Mouse (Mus musculus): ENCODE measurements around the gene Med27. TPM values are rescaled to one million over a fixed set of nuclear protein-coding genes. Genes with fewer than 3 reads are reported as not detected.

Med27 gene
- total RNA-seq, 2 experiments from 2014 or later = 25.8 to 29.2 TPM

DNA sequence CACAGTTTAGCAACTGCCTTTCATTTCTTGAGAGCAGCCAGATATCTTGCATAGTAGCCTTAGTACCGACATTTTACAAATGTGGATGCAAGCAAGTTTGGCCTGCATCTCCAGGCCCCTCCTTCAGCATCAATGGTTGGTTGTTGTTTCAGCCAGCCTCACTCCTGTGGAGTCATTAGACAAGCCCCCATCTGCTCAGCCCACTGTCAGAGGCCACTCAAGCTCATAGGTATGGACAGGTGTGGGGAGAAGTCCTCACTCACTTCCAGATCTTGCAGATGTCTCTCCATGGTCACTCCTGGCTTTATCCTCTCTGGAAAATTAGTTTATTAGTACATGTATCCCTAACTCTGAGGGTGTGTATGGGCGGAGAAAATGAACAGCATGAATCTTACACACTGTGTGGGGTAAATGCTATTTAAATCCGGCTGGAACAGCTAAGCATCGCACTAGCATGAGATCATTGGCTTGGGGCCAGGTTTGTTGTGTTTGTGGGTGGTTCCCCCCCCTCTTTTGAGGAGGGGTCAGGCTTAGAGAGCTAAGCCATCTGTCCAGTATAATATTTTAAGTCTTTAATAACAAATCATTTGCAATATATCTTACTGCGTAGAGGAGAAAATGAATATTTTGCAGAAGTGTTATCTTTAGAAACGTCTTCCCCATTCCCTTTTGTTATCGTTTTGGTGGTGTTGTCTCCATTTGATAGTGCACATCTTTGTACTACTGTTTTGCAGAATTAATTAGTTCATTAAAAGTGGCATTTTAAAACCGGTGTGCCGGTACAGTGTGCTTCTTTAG is 118.4 kb downstream of the Med27 start:
- no peak for DNase-seq (ENCODE audit: low spot score in 2 of 2)

- no peak for DNase-seq (ENCODE audit: low spot score in 2 of 2)
Observed at GRCm38 (mm10) chr2:29465649-29466137, 119.1 kb downstream of the Med27 start.

- no peak for DNase-seq (ENCODE audit: low spot score in 2 of 2)
Observed at GRCm38 (mm10) chr2:29466396-29466795, 119.8 kb downstream of the Med27 start.

DNA sequence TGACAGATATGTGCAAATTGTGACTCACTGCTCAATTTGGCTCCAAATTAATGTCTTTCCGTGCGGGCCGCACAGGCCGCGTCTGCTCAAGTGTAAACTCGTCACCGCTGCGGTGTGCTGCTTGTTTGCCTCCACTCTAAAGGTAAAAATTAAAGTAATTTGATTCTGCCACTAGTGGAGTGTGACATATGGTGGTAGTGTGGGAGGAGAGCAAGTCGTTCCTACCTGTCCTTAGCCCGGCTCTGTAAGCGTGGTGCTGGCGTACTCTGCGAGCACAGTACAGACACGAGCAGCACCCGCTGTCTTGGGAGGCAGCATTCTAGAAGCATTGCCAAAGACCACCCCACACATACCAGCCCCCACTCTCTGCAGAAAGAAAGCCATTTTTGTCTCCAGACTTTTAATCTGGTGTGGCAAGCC is 121.9 kb downstream of the Med27 start:
- DNase-seq (ENCODE audit: low spot score in 2 of 2) = no peak

DNA sequence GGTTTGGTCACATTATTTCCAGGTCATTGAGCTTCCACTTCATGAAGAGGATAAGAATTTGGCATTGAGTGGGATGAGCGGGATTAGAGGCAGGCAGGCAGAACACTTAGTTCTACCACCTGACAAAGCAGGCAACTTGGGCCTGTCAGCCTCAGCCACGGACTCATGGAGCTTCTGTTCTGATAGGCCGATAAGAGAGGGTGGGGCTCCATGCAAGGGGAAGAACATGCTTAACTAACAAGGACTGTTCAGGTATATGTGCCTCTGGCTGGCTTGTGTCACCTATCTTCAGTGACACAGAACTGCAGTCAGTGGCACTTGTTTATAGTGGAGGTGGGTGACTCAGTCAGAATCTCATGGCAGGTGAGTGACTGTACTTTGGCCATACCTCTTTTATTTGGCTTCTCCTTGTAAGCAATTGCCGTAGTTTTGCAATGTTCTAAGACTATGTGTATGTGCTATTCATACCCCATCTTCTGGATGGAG is 126.4 kb downstream of the Med27 start:
- DNase-seq (ENCODE audit: low spot score in 2 of 2) = no peak

- no peak for DNase-seq (ENCODE audit: low spot score in 2 of 2)
Observed at GRCm38 (mm10) chr2:29473907-29474306, 127.3 kb downstream of the Med27 start.

- no peak for DNase-seq (ENCODE audit: low spot score in 2 of 2)
Observed at GRCm38 (mm10) chr2:29476702-29477101, 130.1 kb downstream of the Med27 start.

DNA sequence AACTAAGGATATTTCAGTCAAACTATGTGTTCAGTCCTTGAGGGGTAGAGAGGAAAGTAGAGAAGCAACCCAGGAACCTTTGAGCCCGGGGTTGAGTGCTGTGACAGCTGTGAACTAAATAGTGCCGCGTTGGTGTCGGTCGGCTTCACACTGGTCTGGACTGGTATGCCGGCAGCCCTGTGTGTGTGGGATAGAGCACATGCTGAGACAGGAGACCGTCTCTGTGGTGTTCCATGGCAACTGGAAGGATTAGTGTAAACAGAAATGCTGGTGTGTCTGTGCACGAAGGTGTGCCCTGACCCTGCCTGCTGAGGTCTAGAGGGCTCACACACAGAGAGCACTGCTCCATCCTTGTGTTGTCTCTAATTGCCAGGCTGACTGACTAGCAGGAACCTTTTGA is 135.2 kb downstream of the Med27 start:
- DNase-seq (ENCODE audit: low spot score in 2 of 2) = no peak

GRCm38 (mm10) chr2:29482979-29483718 is 136.5 kb downstream of the Med27 start:
- no peak for DNase-seq (ENCODE audit: low spot score in 2 of 2)

DNA sequence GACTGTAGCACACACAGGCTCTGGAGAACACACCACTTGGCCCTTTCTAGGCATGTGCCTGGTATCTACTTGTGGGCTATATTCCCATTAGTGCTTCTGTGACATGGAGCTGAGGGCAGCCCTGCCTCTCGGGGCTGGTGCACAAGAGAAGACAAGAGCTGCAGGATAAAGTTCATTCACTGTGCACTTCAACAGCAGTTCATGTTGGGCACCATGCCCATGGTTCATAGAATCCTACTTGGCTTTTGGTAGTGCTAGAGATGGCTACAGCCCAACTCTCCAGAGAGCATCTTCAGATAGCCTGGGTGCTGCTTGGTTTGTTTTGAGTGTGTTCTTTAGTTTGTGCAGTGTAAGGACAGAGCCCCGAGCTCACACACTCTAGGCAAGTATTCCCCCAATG is 138.9 kb downstream of the Med27 start:
- no peak for DNase-seq (ENCODE audit: low spot score in 2 of 2)

GRCm38 (mm10) chr2:29486491-29486890 is 139.9 kb downstream of the Med27 start:
- DNase-seq (ENCODE audit: low spot score in 2 of 2) = no peak

DNA sequence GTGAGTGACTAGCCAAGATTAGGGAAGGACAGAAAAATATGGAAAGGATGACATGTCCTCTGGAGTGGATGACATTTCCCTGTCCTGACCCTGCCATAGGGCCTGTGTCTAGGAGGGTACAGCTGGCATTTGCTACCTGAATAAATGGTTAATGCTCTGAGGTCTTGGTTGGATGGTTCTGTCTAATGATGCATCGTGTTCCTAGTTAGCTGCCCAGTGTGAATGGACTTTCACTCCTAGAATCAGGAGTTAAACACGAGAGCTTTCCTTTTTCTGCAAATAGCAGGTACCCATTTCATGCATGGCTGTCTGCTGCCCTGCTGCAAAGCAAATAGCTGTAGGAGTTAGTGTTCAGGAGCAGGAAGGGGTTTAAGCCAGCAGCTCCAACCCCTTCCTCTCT is 141.0 kb downstream of the Med27 start:
- no peak for DNase-seq (ENCODE audit: low spot score in 2 of 2)

GRCm38 (mm10) chr2:29488379-29489236 is 142.0 kb downstream of the Med27 start:
- DNase-seq (ENCODE audit: low spot score in 2 of 2) = no peak

DNA sequence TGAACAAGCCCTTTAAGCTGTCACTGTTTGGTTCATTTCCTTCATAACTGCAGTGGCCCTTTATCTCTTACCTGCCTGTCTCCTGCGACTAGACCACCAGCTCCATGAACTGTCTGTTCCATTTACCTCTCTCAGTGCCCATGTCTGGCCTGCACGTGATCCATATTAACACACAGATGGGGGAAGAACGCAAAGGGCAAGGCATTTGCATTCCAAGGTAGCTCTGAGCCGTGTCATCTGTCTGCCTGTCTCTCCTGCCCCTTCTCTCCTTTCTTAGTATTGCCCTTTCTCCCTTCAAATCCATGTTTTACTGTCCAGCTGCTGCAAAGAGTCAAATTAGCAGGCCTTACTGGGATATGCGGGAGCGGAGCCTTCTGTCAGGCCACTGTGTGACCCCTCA is 145.0 kb downstream of the Med27 start:
- no peak for DNase-seq (ENCODE audit: low spot score in 2 of 2)

DNA sequence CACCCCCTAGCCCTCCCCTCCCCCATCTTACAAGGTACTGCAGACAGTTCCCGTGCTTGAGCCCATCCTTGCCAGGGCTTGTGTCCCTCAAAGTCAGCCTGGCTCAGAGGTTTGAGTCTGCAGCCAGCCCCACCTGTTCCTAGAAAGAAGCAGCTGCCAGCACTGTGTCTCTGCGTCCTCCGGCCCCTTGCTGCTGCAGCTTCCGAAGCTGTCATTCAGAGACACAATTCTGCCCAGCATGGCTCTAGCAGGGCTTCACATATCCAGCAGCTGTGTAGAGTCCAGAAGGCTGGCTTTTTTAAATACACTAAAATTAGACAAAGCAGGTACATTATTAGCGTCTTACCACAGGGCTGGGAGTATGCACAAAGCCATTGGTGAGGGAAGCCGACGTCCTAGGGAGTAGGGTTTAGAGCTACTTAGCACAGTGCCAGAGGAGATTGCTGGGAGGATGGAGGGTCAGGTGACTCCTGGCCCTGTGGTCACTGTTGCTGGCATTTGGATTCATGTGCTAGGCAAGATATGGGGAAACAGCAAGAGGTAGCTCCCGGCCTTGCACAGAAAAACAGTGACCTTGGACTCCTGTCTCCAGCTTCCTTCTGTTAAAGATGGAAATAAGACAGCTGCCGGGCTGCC is 146.9 kb downstream of the Med27 start:
- DNase-seq (ENCODE audit: low spot score in 2 of 2) = no peak

DNA sequence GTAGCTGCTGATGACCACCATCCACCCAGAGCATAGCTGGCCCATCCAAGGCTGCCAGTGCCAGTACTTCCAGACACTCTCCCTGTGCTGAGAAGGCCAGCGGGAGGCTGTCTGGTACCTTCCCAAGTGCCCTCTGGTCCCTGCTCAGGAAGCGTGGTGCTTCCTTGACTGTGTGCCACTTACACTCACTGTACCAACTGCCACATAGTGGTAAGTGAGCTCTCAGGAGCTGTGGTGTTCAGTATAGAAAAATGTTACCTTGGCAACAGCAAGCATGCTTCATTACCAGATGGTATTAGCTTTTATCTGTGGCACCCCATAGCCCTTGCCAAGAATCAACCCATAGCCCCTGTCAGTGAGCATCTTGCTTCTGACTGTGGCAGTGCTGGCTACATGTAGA is 148.7 kb downstream of the Med27 start:
- DNase-seq (ENCODE audit: low spot score in 2 of 2) = no peak

GRCm38 (mm10) chr2:29500601-29501350 is 154.2 kb downstream of the Med27 start:
- DNase-seq (ENCODE audit: low spot score in 2 of 2) = no peak

DNA sequence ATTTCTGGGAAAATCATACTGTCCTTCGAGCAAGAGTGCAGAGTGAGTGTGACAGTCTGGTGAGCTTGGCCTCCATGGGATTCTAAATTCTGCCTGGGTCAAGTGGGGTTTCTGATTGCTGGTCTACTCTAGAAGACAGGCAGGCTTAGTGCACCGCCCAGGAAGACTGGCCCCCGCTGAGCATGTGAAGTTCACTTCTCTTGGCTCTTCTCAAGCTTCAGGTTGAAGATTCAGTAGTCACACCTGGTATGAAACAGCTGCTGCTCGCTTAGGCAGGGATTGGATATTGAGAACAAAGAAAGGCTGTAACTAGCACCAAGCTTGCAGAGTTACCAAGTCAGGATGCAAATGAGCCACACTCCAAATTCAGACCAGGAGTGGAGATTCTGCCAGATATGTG is 154.8 kb downstream of the Med27 start:
- DNase-seq (ENCODE audit: low spot score in 2 of 2) = no peak

DNA sequence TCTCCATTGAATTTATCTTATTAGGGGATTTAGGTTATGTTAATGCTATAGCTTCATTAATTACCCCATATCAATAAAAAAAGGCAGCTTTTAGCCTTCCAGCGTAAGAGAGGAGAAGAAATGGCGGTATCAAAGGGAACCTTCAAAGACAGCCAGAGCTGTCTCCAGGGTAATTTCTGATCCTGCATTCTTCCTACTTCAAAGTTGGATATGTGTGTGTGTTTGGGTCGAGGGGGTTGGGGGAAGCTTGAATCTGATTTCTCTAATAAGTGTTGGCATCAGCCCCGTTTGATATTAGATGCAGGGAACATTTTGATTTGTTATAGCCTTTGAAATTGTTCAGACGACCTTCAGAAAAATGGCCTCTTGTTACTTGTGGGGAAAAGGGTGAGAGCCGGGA is 158.2 kb downstream of the Med27 start:
- DNase-seq (ENCODE audit: low spot score in 2 of 2) = no peak

DNA sequence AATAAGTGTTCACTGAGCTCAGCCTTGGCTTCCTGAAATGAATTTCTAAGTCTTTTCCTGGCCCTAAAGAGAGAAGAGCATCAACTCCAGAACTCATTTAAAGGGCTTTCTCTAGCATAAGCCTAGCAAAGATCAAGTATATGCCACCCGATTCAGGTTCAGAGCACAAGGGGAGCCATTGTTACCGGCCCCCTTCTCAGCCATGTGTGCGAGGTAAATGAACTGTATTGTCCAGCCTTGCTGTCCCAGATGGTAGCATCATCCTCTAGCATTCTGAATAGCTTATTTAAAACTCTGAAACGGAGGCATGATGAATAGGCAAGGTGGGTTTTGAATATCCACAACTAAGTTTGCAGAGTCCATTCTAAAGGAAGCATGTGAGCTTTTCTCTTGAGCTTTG is 159.8 kb downstream of the Med27 start:
- no peak for DNase-seq (ENCODE audit: low spot score in 2 of 2)
